Comparison of ENCODE assay signal across 10 mouse cellular contexts in the genomic region with DNA sequence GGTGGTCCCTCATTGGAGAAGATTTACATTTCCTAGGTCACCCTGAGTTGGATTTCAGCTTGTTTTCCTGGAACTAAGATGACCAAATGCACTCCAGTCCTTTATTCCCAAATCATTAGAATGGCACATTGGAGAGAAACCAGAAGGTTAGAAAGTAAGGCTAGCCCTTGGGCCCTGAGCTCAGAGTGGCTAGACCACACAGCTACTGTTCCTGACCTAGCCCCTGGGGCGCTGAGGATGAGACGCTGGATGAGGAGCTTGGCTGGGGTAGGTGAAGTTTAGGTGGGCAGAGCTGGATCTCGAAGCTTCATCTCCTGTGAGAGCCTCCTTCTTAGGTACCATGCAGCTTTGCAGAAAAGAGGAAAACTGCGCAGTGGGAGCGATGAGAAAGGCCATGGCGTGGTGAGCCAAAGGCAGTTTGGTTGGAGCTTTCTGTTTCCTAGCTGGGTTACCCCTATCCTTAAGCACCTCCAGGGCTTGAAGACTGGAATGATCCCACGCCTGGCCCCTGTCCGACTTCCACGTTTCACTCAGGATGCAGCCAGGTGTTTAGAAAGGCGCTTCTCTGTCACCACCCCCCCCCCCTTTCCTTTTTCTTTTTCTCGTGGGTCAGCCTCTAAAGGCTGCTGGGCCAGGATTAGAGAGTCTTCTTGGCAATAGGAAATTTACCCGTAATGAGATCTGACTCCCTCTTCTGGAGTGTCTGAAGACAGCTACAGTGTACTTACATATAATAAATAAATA. TPM values are rescaled to one million over a fixed set of nuclear protein-coding genes. Genes with fewer than 3 reads are reported as not detected.
A peak's percentile ranks its signal among the peaks of the same experiment; 100 is the strongest.
DNase-seq lines count a peak whose midpoint lies in the region; ATAC-seq and TF ChIP-seq lines count a peak whose summit lies in the region.
"Had no signal": no experiment of that assay in that cellular context is flagged by ENCODE, and none has a peak within 500 bp of the region (broad histone marks: within the 10 kb centered on the region; RNA-seq: fewer than 3 reads in every experiment).

No protein-coding gene starts in this region.

- H3K9ac ChIP-seq in kidney, embryonic 15.5 days: 0 out of 2 replicates have a peak overlapping the region, but pooled peaks have one; percentile 17
- no peak overlapping the region for H3K9ac ChIP-seq in embryonic facial prominence, embryonic 11.5 days (replicated peaks; ENCODE audit: low read length)
- H3K9ac ChIP-seq in forebrain, embryonic 15.5 days (replicated peaks): no peak overlapping the region
- H3K9ac ChIP-seq in midbrain, embryonic 12.5 days (replicated peaks): no peak overlapping the region
- H3K9ac ChIP-seq: liver, embryonic 14.5 days had no signal

- WGBS in kidney, embryonic 15.5 days: 51% methylated on average over 12 of the region's 12 CpGs
- 48% methylated on average over 12 of the region's 12 CpGs for WGBS in kidney, adult 2 months
- WGBS in embryonic facial prominence, embryonic 11.5 days: 51% methylated on average over 12 of the region's 12 CpGs
- WGBS in forebrain, embryonic 15.5 days: 53% methylated on average over 12 of the region's 12 CpGs
- 48% methylated on average over 12 of the region's 12 CpGs for WGBS in midbrain, embryonic 12.5 days

- H3K4me2 ChIP-seq in kidney, embryonic 15.5 days: peak overlapping the region; percentile 25; the same call in 1 of the 2 replicates
- H3K4me2 ChIP-seq in embryonic facial prominence, embryonic 11.5 days (ENCODE audit: low read depth, low read length): no peak overlapping the region
- H3K4me2 ChIP-seq in forebrain, embryonic 15.5 days (replicated peaks): 0 out of 2 replicates have a peak overlapping the region, but pooled peaks have one; percentile 24
- no peak overlapping the region for H3K4me2 ChIP-seq in midbrain, embryonic 12.5 days (replicated peaks)

- no peak; the same call in 1 of the 2 replicates for ATAC-seq in kidney, embryonic 15.5 days (replicated peaks; ENCODE audit: low FRiP score)
- ATAC-seq in embryonic facial prominence, embryonic 11.5 days (replicated peaks; ENCODE audit: insufficient number of reproducible peaks, low FRiP score, low TSS enrichment, low read depth): peak; percentile 26; the same call in 1 of the 2 replicates
- peak; percentile 57 for ATAC-seq in forebrain, embryonic 15.5 days (replicated peaks)
- peak; percentile 25 for ATAC-seq in midbrain, embryonic 12.5 days (ENCODE audit: low FRiP score, low read depth)

- DNase-seq in kidney, adult 2 months: no peak
- no peak for DNase-seq in embryonic facial prominence, embryonic 11.5 days (ENCODE audit: low spot score)
- no peak for DNase-seq in yolk sac, embryonic 10.5 days (ENCODE audit: low spot score)
- DNase-seq in adrenal gland, postnatal 4 days (ENCODE audit: low spot score in 2 of 2): no peak
- no peak for DNase-seq in Muller cell, postnatal 12 days (ENCODE audit: inconsistent ontology term)

- H3K9me3 ChIP-seq in kidney, embryonic 15.5 days (replicated peaks): no peaks in the 10 kb centered on the region
- no peaks in the 10 kb centered on the region for H3K9me3 ChIP-seq in embryonic facial prominence, embryonic 11.5 days (replicated peaks; ENCODE audit: control insufficient read depth, low read length)
- no peaks in the 10 kb centered on the region for H3K9me3 ChIP-seq in forebrain, embryonic 15.5 days
- no peaks in the 10 kb centered on the region for H3K9me3 ChIP-seq in midbrain, embryonic 12.5 days
- H3K9me3 ChIP-seq: G1E had no signal

- no peaks in the 10 kb centered on the region for H3K36me3 ChIP-seq in kidney, embryonic 15.5 days
- no peaks in the 10 kb centered on the region for H3K36me3 ChIP-seq in kidney, adult 2 months (ENCODE audit: control insufficient read depth, insufficient read depth, low read length)
- no peaks in the 10 kb centered on the region for H3K36me3 ChIP-seq in embryonic facial prominence, embryonic 11.5 days (replicated peaks; ENCODE audit: control insufficient read depth, insufficient read depth, low read depth, low read length)
- H3K36me3 ChIP-seq in forebrain, embryonic 15.5 days: no peaks in the 10 kb centered on the region
- no peaks in the 10 kb centered on the region for H3K36me3 ChIP-seq in midbrain, embryonic 12.5 days
- H3K36me3 ChIP-seq: G1E had no signal

- TF ChIP-seq CTCF in kidney, adult 2 months (conservative IDR thresholded peaks at IDR 0.05; ENCODE audit: insufficient read depth, insufficient read length, low read depth, low read length): no peak

- H3K4me1 ChIP-seq in kidney, embryonic 15.5 days: no peaks in the 10 kb centered on the region
- no peaks in the 10 kb centered on the region for H3K4me1 ChIP-seq in kidney, adult 2 months (ENCODE audit: control insufficient read depth, insufficient read depth, low read length)
- H3K4me1 ChIP-seq in embryonic facial prominence, embryonic 11.5 days (ENCODE audit: control insufficient read depth, insufficient read depth, low read length): no peaks in the 10 kb centered on the region; the same call in 1 of the 2 replicates
- H3K4me1 ChIP-seq in forebrain, embryonic 15.5 days: peaks cover 4% of the 10 kb centered on the region; the same call in 1 of the 2 replicates
- H3K4me1 ChIP-seq in midbrain, embryonic 12.5 days: no peaks in the 10 kb centered on the region

- no peak for TF ChIP-seq POLR2A in kidney, adult 2 months (IDR thresholded peaks at IDR 0.05; ENCODE audit: low read depth, low read length)

- no peak overlapping the region for H3K27ac ChIP-seq in kidney, embryonic 15.5 days
- no peak overlapping the region for H3K27ac ChIP-seq in kidney, adult 2 months (ENCODE audit: insufficient read depth, low read depth, low read length)
- H3K27ac ChIP-seq in embryonic facial prominence, embryonic 11.5 days (replicated peaks; ENCODE audit: low read depth, low read length): no peak overlapping the region
- H3K27ac ChIP-seq in forebrain, embryonic 15.5 days (replicated peaks): no peak overlapping the region
- H3K27ac ChIP-seq in midbrain, embryonic 12.5 days (replicated peaks): no peak overlapping the region
- H3K27ac ChIP-seq: liver, embryonic 14.5 days had no signal

- no peak overlapping the region for H3K4me3 ChIP-seq in kidney, embryonic 15.5 days (replicated peaks)
- H3K4me3 ChIP-seq in kidney, adult 2 months (ENCODE audit: insufficient read depth, low read depth, low read length): no peak overlapping the region
- no peak overlapping the region for H3K4me3 ChIP-seq in embryonic facial prominence, embryonic 11.5 days (ENCODE audit: low read depth, low read length)
- H3K4me3 ChIP-seq in forebrain, embryonic 15.5 days: no peak overlapping the region
- no peak overlapping the region for H3K4me3 ChIP-seq in midbrain, embryonic 12.5 days

- H3K27me3 ChIP-seq in kidney, embryonic 15.5 days: 0 out of 2 replicates have a peak, but pooled peaks cover 2% of the 10 kb centered on the region
- no peaks in the 10 kb centered on the region for H3K27me3 ChIP-seq in kidney, adult 2 months (replicated peaks; ENCODE audit: control insufficient read depth, insufficient read depth, low read length)
- H3K27me3 ChIP-seq in embryonic facial prominence, embryonic 11.5 days (ENCODE audit: control insufficient read depth, insufficient read depth, low read length): no peaks in the 10 kb centered on the region
- H3K27me3 ChIP-seq in forebrain, embryonic 15.5 days: no peaks in the 10 kb centered on the region
- H3K27me3 ChIP-seq in midbrain, embryonic 12.5 days: peaks cover 2% of the 10 kb centered on the region

RNA-seq across cellular contexts. Expression of a gene that starts 27.4 kb away (rescaled TPM):
- polyA plus RNA-seq in kidney, embryonic 15.5 days (2015; fragmentation: Nextera tagmentation; extraction: Ambion mirVana): 155 and 161 TPM in 2 replicates
- 19.5 and 24.2 TPM in 2 replicates for polyA plus RNA-seq in kidney, adult 2 months (2012; rRNA removed)
- polyA plus RNA-seq in embryonic facial prominence, embryonic 11.5 days (2014; fragmentation: Nextera tagmentation; extraction: Ambion mirVana): 259 and 274 TPM in 2 replicates
- 130 and 134 TPM in 2 replicates for polyA plus RNA-seq in forebrain, embryonic 15.5 days (2015; fragmentation: Nextera tagmentation; extraction: Ambion mirVana)
- polyA plus RNA-seq in midbrain, embryonic 12.5 days (2016; fragmentation: Nextera tagmentation; extraction: Ambion mirVana): 188 and 201 TPM in 2 replicates
- 10 to 100 TPM; 86.4 to 88.9 TPM for total RNA-seq in adrenal gland, postnatal 4 days (2021)

RNA-seq across cellular contexts. Expression of a gene that starts 58.8 kb away (rescaled TPM):
- 15.5 and 15.6 TPM in 2 replicates for polyA plus RNA-seq in kidney, embryonic 15.5 days (2015; fragmentation: Nextera tagmentation; extraction: Ambion mirVana)
- 12.6 and 14.7 TPM in 2 replicates for polyA plus RNA-seq in kidney, adult 2 months (2012; rRNA removed)
- polyA plus RNA-seq in embryonic facial prominence, embryonic 11.5 days (2014; fragmentation: Nextera tagmentation; extraction: Ambion mirVana): 14.2 and 14.4 TPM in 2 replicates
- 20.7 and 23.2 TPM in 2 replicates for polyA plus RNA-seq in forebrain, embryonic 15.5 days (2015; fragmentation: Nextera tagmentation; extraction: Ambion mirVana)
- 17.4 and 20.0 TPM in 2 replicates for polyA plus RNA-seq in midbrain, embryonic 12.5 days (2016; fragmentation: Nextera tagmentation; extraction: Ambion mirVana)
- 10 to 100 TPM; 32.9 to 33.8 TPM for total RNA-seq in adrenal gland, postnatal 4 days (2021)

Comparison
In these comparisons a context has a peak if more than half of its experiments do, and no peak if none do; other contexts are left out.
1. H3K4me2 ChIP-seq: peak in kidney, embryonic 15.5 days (single experiment) and forebrain, embryonic 15.5 days (single experiment); none in embryonic facial prominence, embryonic 11.5 days (single experiment) and midbrain, embryonic 12.5 days (single experiment).